Mouse (Mus musculus): Measurements from ENCODE around the gene Chrna5. TPM values are rescaled to one million over a fixed set of nuclear protein-coding genes. Genes with fewer than 3 reads are reported as not detected.

Gene Chrna5
- polyA plus RNA-seq, 1 experiment, result not detected

DNA sequence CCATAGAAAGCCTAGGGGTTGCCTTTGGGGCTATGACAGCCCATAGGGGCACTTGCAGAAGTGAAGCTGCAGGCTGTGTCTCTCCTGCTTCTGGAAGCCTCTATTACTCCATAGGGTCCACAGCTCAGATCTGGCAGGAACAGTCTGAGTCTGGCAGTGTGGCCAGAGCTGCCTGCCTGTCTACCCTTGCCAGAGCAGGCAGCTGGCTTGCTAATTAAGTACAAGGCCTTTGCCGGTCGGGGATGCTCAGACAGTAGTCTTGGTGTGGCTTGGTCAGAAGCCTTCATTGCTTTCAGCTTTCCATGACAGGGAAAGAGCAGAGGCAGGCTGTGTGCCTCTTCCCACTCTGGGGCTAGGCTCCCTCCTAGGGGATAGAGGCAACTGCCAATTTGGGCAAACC lies 60.7 kb downstream of the Chrna5 start:
- Histone ChIP-seq H3K4me1 (peaks cover 5% of the 10 kb centered on the region; the same call in 1 of the 2 replicates), H3K27me3 (replicated peaks) (peaks cover 56% of the 10 kb centered on the region), H3K36me3 (replicated peaks; ENCODE audit: low read length) (no peaks in the 10 kb centered on the region), H3K9me3 (no peaks in the 10 kb centered on the region), H3K4me3 (replicated peaks) (no peak overlapping the region)
- TF ChIP-seq GATA1 (IDR thresholded peaks at IDR 0.05; ENCODE audit: borderline replicate concordance, low read length) (no peak), FLI1 (IDR thresholded peaks at IDR 0.05; ENCODE audit: low read length) (no peak)

- Histone ChIP-seq H3K4me1 (peaks cover 14% of the 10 kb centered on the region), H3K36me3 (replicated peaks; ENCODE audit: low read length) (no peaks in the 10 kb centered on the region), H3K4me3 (replicated peaks) (no peak overlapping the region), H3K9me3 (no peaks in the 10 kb centered on the region), H3K27me3 (replicated peaks) (peaks cover 63% of the 10 kb centered on the region)
- TF ChIP-seq FLI1 (IDR thresholded peaks at IDR 0.05; ENCODE audit: low read length) (no peak), GATA1 (IDR thresholded peaks at IDR 0.05; ENCODE audit: borderline replicate concordance, low read length) (no peak)
These were observed 63.0 kb downstream of the Chrna5 start for GRCm38 (mm10) chr9:55043688-55044087.

GRCm38 (mm10) chr9:55045001-55045400 lies 64.3 kb downstream of the Chrna5 start:
- Histone ChIP-seq H3K27me3 (replicated peaks) (peaks cover 66% of the 10 kb centered on the region), H3K4me3 (replicated peaks) (no peak overlapping the region), H3K9me3 (no peaks in the 10 kb centered on the region), H3K4me1 (peaks cover 17% of the 10 kb centered on the region), H3K36me3 (replicated peaks; ENCODE audit: low read length) (no peaks in the 10 kb centered on the region)
- TF ChIP-seq FLI1 (IDR thresholded peaks at IDR 0.05; ENCODE audit: low read length) (no peak), GATA1 (IDR thresholded peaks at IDR 0.05; ENCODE audit: borderline replicate concordance, low read length) (no peak)

DNA sequence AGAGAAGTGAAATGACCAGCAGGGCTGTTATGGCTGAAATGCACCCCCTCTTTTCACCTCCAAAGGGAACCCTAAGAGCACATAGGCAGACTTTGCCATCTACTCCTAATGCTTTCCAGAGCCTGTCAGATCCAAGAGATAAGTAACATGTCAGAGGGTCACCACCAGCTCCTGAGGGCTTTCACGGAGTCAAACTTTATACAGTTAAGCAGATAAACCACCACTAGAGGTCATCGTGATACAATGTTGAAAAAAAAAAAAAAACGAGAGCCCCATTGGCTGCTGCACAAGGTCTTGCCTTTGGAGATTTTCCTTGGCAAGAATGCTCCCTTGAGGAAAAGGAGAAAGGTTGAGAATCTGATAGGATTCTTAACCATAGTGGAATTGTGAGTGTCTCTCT lies 66.1 kb downstream of the Chrna5 start:
- Histone ChIP-seq H3K4me1 (peaks cover 17% of the 10 kb centered on the region), H3K4me3 (replicated peaks) (no peak overlapping the region), H3K36me3 (replicated peaks; ENCODE audit: low read length) (no peaks in the 10 kb centered on the region), H3K9me3 (no peaks in the 10 kb centered on the region), H3K27me3 (replicated peaks) (peaks cover 55% of the 10 kb centered on the region)
- TF ChIP-seq FLI1 (IDR thresholded peaks at IDR 0.05; ENCODE audit: low read length) (no peak), GATA1 (IDR thresholded peaks at IDR 0.05; ENCODE audit: borderline replicate concordance, low read length) (no peak)

DNA sequence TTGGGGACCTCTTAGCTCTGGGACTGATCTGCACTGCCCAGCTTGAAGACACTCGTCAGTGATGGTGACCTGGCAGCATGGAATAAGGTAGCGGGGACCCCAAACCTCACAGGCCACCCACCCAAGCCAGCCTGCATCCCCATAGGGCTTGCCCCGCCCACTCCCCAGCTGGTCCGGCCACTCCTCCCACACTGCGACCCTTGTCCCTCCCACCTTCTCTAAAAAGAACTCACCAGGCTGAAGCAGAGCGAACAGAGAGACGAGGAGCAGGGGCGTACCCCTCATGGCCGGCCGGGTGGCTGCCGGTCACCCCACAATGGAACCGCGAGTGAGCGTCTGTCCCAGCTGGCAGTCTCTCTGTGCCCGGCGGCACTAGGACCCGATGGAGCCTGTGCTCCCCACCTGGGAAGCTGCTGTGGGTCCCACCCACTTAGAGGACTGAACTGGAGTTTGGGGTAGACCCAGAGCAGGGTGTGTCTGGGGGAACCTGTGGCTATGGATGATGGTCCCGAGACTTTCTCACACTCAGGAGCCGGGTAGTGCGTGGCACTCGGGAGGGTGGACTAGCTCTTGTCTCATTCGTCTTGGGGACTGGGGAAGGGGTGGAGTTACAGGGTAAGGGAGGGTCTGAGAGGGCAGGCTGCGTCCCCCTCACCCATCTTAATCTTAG lies 67.7 kb downstream of the Chrna5 start, which contains the start of gene Chrnb4:
Gene Chrnb4, minus strand, starts transcription at position 569 of the 670 bp plus-strand sequence.
- no peaks in the 10 kb centered on the region for H3K9me3 ChIP-seq
- H3K36me3 ChIP-seq (replicated peaks; ENCODE audit: low read length), result no peaks in the 10 kb centered on the region
- TF ChIP-seq FLI1 (IDR thresholded peaks at IDR 0.05; ENCODE audit: low read length) (no peak), GATA1 (IDR thresholded peaks at IDR 0.05; ENCODE audit: borderline replicate concordance, low read length) (no peak)
- peak within 1 kb of the TSS; percentile 80 for H3K4me3 ChIP-seq (replicated peaks)
- H3K27me3 ChIP-seq (replicated peaks), result peaks cover 49% of the 10 kb centered on the region
- H3K4me1 ChIP-seq, result peaks cover 17% of the 10 kb centered on the region

- Histone ChIP-seq H3K4me3 (replicated peaks) (no peak overlapping the region), H3K9me3 (no peaks in the 10 kb centered on the region), H3K36me3 (replicated peaks; ENCODE audit: low read length) (no peaks in the 10 kb centered on the region), H3K4me1 (no peaks in the 10 kb centered on the region), H3K27me3 (replicated peaks) (peaks cover 15% of the 10 kb centered on the region)
- TF ChIP-seq FLI1 (IDR thresholded peaks at IDR 0.05; ENCODE audit: low read length) (no peak), GATA1 (IDR thresholded peaks at IDR 0.05; ENCODE audit: borderline replicate concordance, low read length) (no peak)
These were observed 74.8 kb downstream of the Chrna5 start for GRCm38 (mm10) chr9:55055386-55055930.

Other genes with a start within 250 kb of the Chrna5 start
- 10.7 and 17.7 TPM in 2 replicates for gene Wdr61, start 246.4 kb upstream of the Chrna5 start, polyA plus RNA-seq (2012; ENCODE audit: insufficient read depth, low replicate concordance)
- gene Crabp1, start 216.1 kb upstream of the Chrna5 start, polyA plus RNA-seq (2012; ENCODE audit: insufficient read depth, low replicate concordance), result not detected in 2 replicates
- 0.36 TPM in 1 of 2 replicates, not detected in the other for gene Ireb2, start 117.1 kb upstream of the Chrna5 start, polyA plus RNA-seq (2012; ENCODE audit: insufficient read depth, low replicate concordance)
- not detected in 2 replicates for gene Hykk, start 63.6 kb upstream of the Chrna5 start, polyA plus RNA-seq (2012; ENCODE audit: insufficient read depth, low replicate concordance)
- gene Psma4, start 30.1 kb upstream of the Chrna5 start, polyA plus RNA-seq (2012; ENCODE audit: insufficient read depth, low replicate concordance), result 16.1 TPM in 1 of 2 replicates, not detected in the other
- gene AY074887, start 29.9 kb upstream of the Chrna5 start, polyA plus RNA-seq (2012; ENCODE audit: insufficient read depth, low replicate concordance), result not detected in 2 replicates
- not detected in 2 replicates for gene Chrna3, start 45.7 kb downstream of the Chrna5 start, polyA plus RNA-seq (2012; ENCODE audit: insufficient read depth, low replicate concordance)
- gene Chrnb4, start 67.9 kb downstream of the Chrna5 start, polyA plus RNA-seq (2012; ENCODE audit: insufficient read depth, low replicate concordance), result not detected in 2 replicates
- 11.4 and 31.0 TPM in 2 replicates for gene Ube2q2, start 168.0 kb downstream of the Chrna5 start, polyA plus RNA-seq (2012; ENCODE audit: insufficient read depth, low replicate concordance)
- 4.3 and 9.3 TPM in 2 replicates for gene Fbxo22, start 228.0 kb downstream of the Chrna5 start, polyA plus RNA-seq (2012; ENCODE audit: insufficient read depth, low replicate concordance)

Measured in megakaryocyte, embryonic 14.5 days (primary cell).